Mouse (Mus musculus): ENCODE results near the gene Fkbp8. TPM values are rescaled to one million over a fixed set of nuclear protein-coding genes. Genes with fewer than 3 reads are reported as not detected.
A peak's percentile ranks its signal among the peaks of the same experiment; 100 is the strongest.

Gene Fkbp8
- total RNA-seq, 2 experiments from 2014 or later = 337 to 361 TPM

GRCm38 (mm10) chr8:70555079-70555747, 27.7 kb downstream of the Fkbp8 start:
- DNase-seq (ENCODE audit: low spot score in 2 of 2) = no peak

- no peak for DNase-seq (ENCODE audit: low spot score in 2 of 2)
Measured at GRCm38 (mm10) chr8:70558334-70558733, 30.8 kb downstream of the Fkbp8 start.

GRCm38 (mm10) chr8:70558983-70559382, 31.5 kb downstream of the Fkbp8 start:
- DNase-seq (ENCODE audit: low spot score in 2 of 2) = no peak

- peak; percentile 36 to 60 for DNase-seq (ENCODE audit: low spot score in 2 of 2)
Measured at GRCm38 (mm10) chr8:70560096-70560495, 32.6 kb downstream of the Fkbp8 start.

- no peak for DNase-seq (ENCODE audit: low spot score in 2 of 2)
Measured at GRCm38 (mm10) chr8:70560564-70560963, 33.0 kb downstream of the Fkbp8 start.

GRCm38 (mm10) chr8:70561357-70561756, 33.8 kb downstream of the Fkbp8 start:
- no peak for DNase-seq (ENCODE audit: low spot score in 2 of 2)

GRCm38 (mm10) chr8:70561809-70562535, 34.4 kb downstream of the Fkbp8 start:
- no peak for DNase-seq (ENCODE audit: low spot score in 2 of 2)

- DNase-seq (ENCODE audit: low spot score in 2 of 2) = no peak
Measured at GRCm38 (mm10) chr8:70562802-70563201, 35.3 kb downstream of the Fkbp8 start.

GRCm38 (mm10) chr8:70563763-70564387, 36.4 kb downstream of the Fkbp8 start:
- no peak for DNase-seq (ENCODE audit: low spot score in 2 of 2)

GRCm38 (mm10) chr8:70564696-70565235, 37.2 kb downstream of the Fkbp8 start:
- DNase-seq (ENCODE audit: low spot score in 2 of 2) = no peak

GRCm38 (mm10) chr8:70565561-70565960, 38.0 kb downstream of the Fkbp8 start:
- no peak for DNase-seq (ENCODE audit: low spot score in 2 of 2)

GRCm38 (mm10) chr8:70570360-70570759, 42.8 kb downstream of the Fkbp8 start:
- no peak for DNase-seq (ENCODE audit: low spot score in 2 of 2)

GRCm38 (mm10) chr8:70570990-70571389, 43.5 kb downstream of the Fkbp8 start:
- no peak for DNase-seq (ENCODE audit: low spot score in 2 of 2)

- no peak for DNase-seq (ENCODE audit: low spot score in 2 of 2)
Measured at GRCm38 (mm10) chr8:70574302-70574701, 46.8 kb downstream of the Fkbp8 start.

- no peak for DNase-seq (ENCODE audit: low spot score in 2 of 2)
Measured at GRCm38 (mm10) chr8:70574915-70575314, 47.4 kb downstream of the Fkbp8 start.

GRCm38 (mm10) chr8:70577207-70577606, 49.7 kb downstream of the Fkbp8 start:
- DNase-seq (ENCODE audit: low spot score in 2 of 2) = no peak

GRCm38 (mm10) chr8:70583476-70584387, 56.2 kb downstream of the Fkbp8 start:
- DNase-seq (ENCODE audit: low spot score in 2 of 2) = peak; percentile 73 to 78

GRCm38 (mm10) chr8:70584606-70585257, 57.2 kb downstream of the Fkbp8 start:
- no peak for DNase-seq (ENCODE audit: low spot score in 2 of 2)
